Mouse (Mus musculus) lung, postnatal 25 days (tissue): ENCODE results near the gene Slc22a23.

Experiments used
- DNase-seq: peaks from one replicate; pipeline ENCODE4 v3.0.0; 2022; ENCODE audit warnings: low spot score

The Slc22a23 gene

GRCm38 (mm10) chr13:34131708-34132060, 213.3 kb downstream of the Slc22a23 start:
- DNase-seq = no peak

DNA sequence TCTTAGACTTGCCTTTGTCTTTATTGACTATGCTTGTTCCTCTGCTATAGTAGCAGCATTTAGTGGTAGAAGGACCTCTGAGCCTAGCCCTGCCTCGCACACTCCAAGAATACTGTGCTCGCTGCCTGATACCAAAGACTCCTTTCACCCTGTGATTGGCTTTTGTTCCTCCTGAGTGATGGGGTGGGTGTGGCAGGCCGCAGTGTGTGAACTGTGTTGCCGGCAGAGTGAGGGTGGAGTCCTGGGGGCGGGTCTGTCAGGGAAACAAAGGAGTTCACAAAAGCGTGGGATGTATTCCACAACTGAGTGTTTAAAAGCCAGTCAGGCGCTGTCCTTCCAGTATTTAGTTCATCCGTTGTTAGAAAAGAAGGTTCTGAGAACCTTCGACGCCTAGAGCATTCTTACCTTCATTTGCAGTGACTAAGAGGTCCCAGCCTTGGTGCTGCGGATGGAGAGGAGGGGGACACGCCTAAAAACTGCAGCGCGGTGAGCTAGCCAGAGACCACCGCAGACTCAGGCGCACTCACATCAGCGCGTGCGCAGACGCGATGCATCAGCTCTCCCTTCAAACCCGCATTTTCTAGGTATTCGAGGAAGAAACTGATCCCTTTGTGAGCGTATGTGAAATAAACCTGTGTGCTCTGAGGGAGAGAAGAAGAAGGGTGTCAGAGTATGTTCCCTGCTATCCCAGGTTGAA, 213.8 kb downstream of the Slc22a23 start:
- peak; percentile 50 for DNase-seq

DNA sequence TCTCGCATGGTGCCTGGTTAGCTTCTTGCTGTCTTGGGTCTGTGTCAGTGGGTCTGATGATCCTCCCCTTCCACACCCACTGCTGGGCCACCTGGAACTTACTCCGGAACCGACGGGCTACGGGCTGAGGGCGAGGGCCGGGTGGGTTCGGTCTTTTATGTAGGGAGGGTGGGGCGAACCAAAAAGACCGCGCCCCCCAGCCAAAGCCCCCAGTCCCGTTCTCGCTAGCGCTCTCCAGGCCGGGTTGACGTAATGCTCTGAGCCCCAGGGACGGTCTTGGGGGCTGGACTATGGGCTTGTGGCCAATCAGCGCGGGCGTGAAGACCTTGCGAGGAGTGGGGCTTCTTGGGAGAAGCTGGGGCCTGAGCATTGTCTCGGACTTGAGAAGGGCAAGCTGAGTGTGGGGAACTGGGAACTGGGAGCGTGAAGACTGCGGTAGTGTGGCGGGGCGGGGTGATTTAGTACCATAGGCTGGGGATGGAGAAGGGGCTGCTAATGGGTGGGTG, 214.7 kb downstream of the Slc22a23 start, which contains the start of gene Tubb2b:
Gene Tubb2b, minus strand, starts transcription at position 241 of the 506 bp plus-strand sequence.
- no peak for DNase-seq

DNA sequence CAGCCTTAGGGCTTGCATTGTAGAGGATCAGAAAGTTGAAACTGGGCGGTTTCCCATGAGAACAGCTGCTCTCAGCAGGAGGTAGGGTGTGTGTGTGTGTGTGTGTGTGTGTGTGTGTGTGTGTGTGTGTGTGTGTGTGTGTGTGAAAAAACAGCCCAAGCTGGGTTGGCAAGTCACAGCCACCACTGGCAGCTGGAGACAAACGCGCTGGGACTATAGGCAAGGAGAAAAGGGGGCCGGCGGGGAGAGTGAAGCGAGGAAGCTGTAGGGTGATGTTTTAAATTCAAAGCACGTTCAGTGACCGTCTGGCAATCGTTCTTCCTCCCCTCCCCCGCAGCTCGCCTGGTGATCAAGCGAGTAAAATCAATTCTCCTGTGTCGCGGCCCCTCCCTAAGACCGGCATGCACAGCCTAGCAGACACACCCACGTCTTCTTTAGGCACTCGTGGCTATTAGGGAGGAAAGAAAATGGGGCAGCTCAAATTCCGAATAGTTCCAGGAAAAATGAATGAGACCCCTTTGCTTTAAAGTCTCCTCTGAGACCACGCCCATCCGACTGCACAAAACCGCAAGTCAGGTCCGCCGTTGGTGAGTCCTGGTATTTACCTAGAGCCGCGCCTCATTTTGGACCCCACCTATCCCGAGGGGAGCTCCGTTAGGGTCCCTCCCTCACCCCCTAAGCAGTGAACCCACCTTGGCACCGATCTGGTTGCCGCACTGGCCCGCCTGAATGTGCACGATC, 215.3 kb downstream of the Slc22a23 start:
- DNase-seq = peak; percentile 31
